11 mouse cellular contexts compared by ENCODE assay signal in genomic region chr13:63073911-63074675, GRCm38 (mm10).
DNase-seq lines count a peak whose midpoint lies in the region; ATAC-seq and TF ChIP-seq lines count a peak whose summit lies in the region.
"Had no signal": no experiment of that assay in that cellular context is flagged by ENCODE, and none has a peak within 500 bp of the region (broad histone marks: within the 10 kb centered on the region; RNA-seq: fewer than 3 reads in every experiment).

No protein-coding gene starts in this region.

- H3K4me2 ChIP-seq in lung, embryonic 16.5 days (ENCODE audit: low read depth, low read length) = no peak overlapping the region
- H3K4me2 ChIP-seq: hindbrain, embryonic 12.5 days had no signal

- H3K4me3 ChIP-seq in MEL (ENCODE audit: control insufficient read depth in 1 of 2, insufficient read depth in 1 of 2, low read depth in 2 of 2, low read length in 2 of 2) = no peak overlapping the region
- no peak overlapping the region for H3K4me3 ChIP-seq in lung, embryonic 16.5 days (ENCODE audit: low read length)
- H3K4me3 ChIP-seq: hindbrain, embryonic 12.5 days; megakaryocyte, embryonic 14.5 days had no signal

- intact Hi-C loops in gastrocnemius, postnatal 36 days (cut with DNase I) = no loop called here

- TF ChIP-seq CTCF in MEL (IDR thresholded peaks at IDR 0.05 in 2 of 3, conservative IDR thresholded peaks at IDR 0.05 in 1 of 3; ENCODE audit: control insufficient read depth in 1 of 3, insufficient read depth in 1 of 3, low read depth in 2 of 3, low read length in 3 of 3, poor library complexity in 1 of 3, severe bottlenecking in 1 of 3) = no peak

- ATAC-seq in frontal cortex, adult (ENCODE audit: low TSS enrichment) = peak; percentile 72
- peak; percentile 89 for ATAC-seq in lung, embryonic 16.5 days (ENCODE audit: low read depth)
- ATAC-seq in CD4-positive, CD25-positive, alpha-beta regulatory T cell, adult 4 months = no peak

- H3K27me3 ChIP-seq in MEL (ENCODE audit: control insufficient read depth in 1 of 2, insufficient read depth in 2 of 2, low read length in 2 of 2) = no peaks in the 10 kb centered on the region
- no peaks in the 10 kb centered on the region for H3K27me3 ChIP-seq in lung, embryonic 16.5 days (ENCODE audit: control insufficient read depth, insufficient read depth, low read depth, low read length)
- H3K27me3 ChIP-seq: hindbrain, embryonic 12.5 days; megakaryocyte, embryonic 14.5 days had no signal

- H3K36me3 ChIP-seq in MEL (ENCODE audit: control insufficient read depth in 1 of 2, insufficient read depth in 2 of 2, low read length in 2 of 2) = no peaks in the 10 kb centered on the region
- H3K36me3 ChIP-seq in lung, embryonic 16.5 days (ENCODE audit: control insufficient read depth, insufficient read depth, low read length) = no peaks in the 10 kb centered on the region
- H3K36me3 ChIP-seq: hindbrain, embryonic 12.5 days had no signal

- no peak overlapping the region for H3K9ac ChIP-seq in MEL (ENCODE audit: control insufficient read depth, low read depth, low read length, poor library complexity, severe bottlenecking)
- no peak overlapping the region for H3K9ac ChIP-seq in lung, embryonic 16.5 days (ENCODE audit: low read length)
- H3K9ac ChIP-seq: hindbrain, embryonic 12.5 days had no signal

- TF ChIP-seq POLR2A in MEL (IDR thresholded peaks at IDR 0.05; ENCODE audit: control insufficient read depth in 1 of 2, insufficient read depth in 1 of 2, low read depth in 1 of 2, low read length in 2 of 2, poor library complexity in 1 of 2) = no peak

- DNase-seq in frontal cortex, postnatal 14 days (ENCODE audit: low spot score in 2 of 2) = no peak
- DNase-seq in MEL (ENCODE audit: low read depth, low spot score) = peak; percentile 20
- peak; percentile 56 to 65 for DNase-seq in heart, adult 9 months (ENCODE audit: low spot score in 2 of 2)
- no peak for DNase-seq in gastrocnemius, postnatal 36 days
- DNase-seq in cerebellum, adult 9-11 months = no peak
- DNase-seq: spleen, adult 18-20 months had no signal

- no peak overlapping the region for H3K27ac ChIP-seq in MEL (ENCODE audit: control insufficient read depth, low read depth, low read length)
- peak overlapping the region; percentile 56 for H3K27ac ChIP-seq in lung, embryonic 16.5 days (ENCODE audit: low read length)
- H3K27ac ChIP-seq: hindbrain, embryonic 12.5 days had no signal

- TF ChIP-seq EP300 in MEL (IDR thresholded peaks at IDR 0.05; ENCODE audit: low read depth in 1 of 2, low read length in 2 of 2) = no peak

- no peaks in the 10 kb centered on the region for H3K79me2 ChIP-seq in MEL (ENCODE audit: control insufficient read depth, insufficient read depth, low read length, poor library complexity)

- peaks cover 0 to 2% of the 10 kb centered on the region in 2 experiments; a peak in 2 of 4 replicates for H3K4me1 ChIP-seq in MEL (ENCODE audit: control insufficient read depth in 1 of 2, insufficient read depth in 2 of 2, low read length in 2 of 2)
- peaks cover 24% of the 10 kb centered on the region for H3K4me1 ChIP-seq in lung, embryonic 16.5 days (replicated peaks; ENCODE audit: control insufficient read depth, insufficient read depth, low read length)
- H3K4me1 ChIP-seq: hindbrain, embryonic 12.5 days; megakaryocyte, embryonic 14.5 days had no signal

- H3K9me3 ChIP-seq in MEL (replicated peaks; ENCODE audit: insufficient read depth, low read length) = no peaks in the 10 kb centered on the region
- H3K9me3 ChIP-seq in lung, embryonic 16.5 days (ENCODE audit: control insufficient read depth, low read length) = no peaks in the 10 kb centered on the region
- H3K9me3 ChIP-seq: hindbrain, embryonic 12.5 days had no signal

- WGBS in lung, embryonic 16.5 days = 22% methylated on average over 9 of the region's 9 CpGs

- TF ChIP-seq RAD21 in MEL (IDR thresholded peaks at IDR 0.05; ENCODE audit: low read depth, low read length) = no peak

TF ChIP-seq in MEL, 35 proteins besides CTCF, POLR2A, EP300 and RAD21:
- TF ChIP-seq UBTF (IDR thresholded peaks at IDR 0.05; ENCODE audit: borderline replicate concordance, insufficient read depth, low read depth, low read length) (no peak), TCF12 (IDR thresholded peaks at IDR 0.05; ENCODE audit: low read depth, low read length) (no peak), ZMIZ1 (IDR thresholded peaks at IDR 0.05; ENCODE audit: low read depth, low read length) (no peak), E2F4 (IDR thresholded peaks at IDR 0.05; ENCODE audit: borderline replicate concordance, low read depth, low read length) (no peak), GATA1 (IDR thresholded peaks at IDR 0.05; ENCODE audit: low read depth, low read length) (no peak), POLR2AphosphoS2 (IDR thresholded peaks at IDR 0.05; ENCODE audit: low read length) (no peak), SMC3 (IDR thresholded peaks at IDR 0.05; ENCODE audit: low read depth, low read length) (no peak), CHD1 (IDR thresholded peaks at IDR 0.05; ENCODE audit: low read depth, low read length) (no peak), KAT2A (conservative IDR thresholded peaks at IDR 0.05; ENCODE audit: low read depth, low read length) (no peak), TBP (IDR thresholded peaks at IDR 0.05; ENCODE audit: low read depth, low read length) (no peak), JUND (IDR thresholded peaks at IDR 0.05; ENCODE audit: low read depth, low read length) (no peak), MAZ (IDR thresholded peaks at IDR 0.05; ENCODE audit: low read depth, low read length) (no peak), ZKSCAN1 (IDR thresholded peaks at IDR 0.05; ENCODE audit: low read depth, low read length) (no peak), MEF2A (IDR thresholded peaks at IDR 0.05; ENCODE audit: extremely low read depth, insufficient replicate concordance, low read depth, low read length, poor library complexity, severe bottlenecking) (no peak), ZNF384 (IDR thresholded peaks at IDR 0.05; ENCODE audit: low read depth, low read length) (no peak)

Comparison
In these comparisons a context has a peak if more than half of its experiments do, and no peak if none do; other contexts are left out.
1. DNase-seq: peak in MEL (single experiment) and heart, adult 9 months (2 of 2); none in frontal cortex, postnatal 14 days (0 of 2), gastrocnemius, postnatal 36 days (0 of 2) and cerebellum, adult 9-11 months (single experiment).